Mouse (Mus musculus): Measurements from ENCODE around the gene Gmpr2. TPM values are rescaled to one million over a fixed set of nuclear protein-coding genes. Genes with fewer than 3 reads are reported as not detected.
A peak's percentile ranks its signal among the peaks of the same experiment; 100 is the strongest.

Gmpr2 gene
- total and polyA plus RNA-seq, 2 experiments = 9.9 to 13.1 TPM

DNA sequence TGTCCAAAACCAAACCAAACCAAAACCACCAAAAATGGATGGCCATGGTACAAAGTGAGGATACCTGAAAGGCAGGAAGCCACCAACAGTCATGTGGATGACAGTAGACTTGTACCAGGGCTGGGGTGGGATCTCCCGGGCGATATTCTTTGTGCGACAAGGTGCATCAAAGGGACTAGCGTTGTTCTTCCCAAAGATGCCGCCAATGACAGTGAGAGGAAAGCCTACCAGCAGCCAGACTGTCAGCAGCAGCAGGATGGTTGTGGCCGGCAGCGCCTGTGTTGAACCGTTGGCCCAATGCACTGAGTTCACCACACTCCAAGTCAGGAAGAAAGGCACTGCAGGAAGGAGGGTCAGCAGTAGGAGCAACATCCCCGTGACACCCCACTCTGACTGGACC is 33.9 kb upstream of the Gmpr2 start, which contains the start of gene Gm49378:
Gm49378 (minus strand) TSS at position 101 of the 400 bp plus-strand sequence.
- WGBS = 93% methylated on average over 9 of the region's 9 CpGs
- Histone ChIP-seq H3K79me2 (ENCODE audit: control insufficient read depth, insufficient read depth, low read length) (peaks cover 15% of the 10 kb centered on the region; the same call in 1 of the 2 replicates), H3K9ac (ENCODE audit: low read depth, low read length) (no peak within 1 kb of the TSS), H3K4me1 (ENCODE audit: control insufficient read depth, insufficient read depth, low read length) (peaks cover 9% of the 10 kb centered on the region), H3K27me3 (ENCODE audit: control insufficient read depth, insufficient read depth, low read length) (no peaks in the 10 kb centered on the region), H3K36me3 (ENCODE audit: control insufficient read depth, insufficient read depth, low read length) (peaks cover 14% of the 10 kb centered on the region), H3K4me3 (ENCODE audit: insufficient read depth, low read depth, low read length) (no peak within 1 kb of the TSS), H3K27ac (replicated peaks; ENCODE audit: insufficient read depth, low read depth, low read length) (no peak within 1 kb of the TSS)
- no peak for TF ChIP-seq CTCF (IDR thresholded peaks at IDR 0.05; ENCODE audit: low read depth, low read length)
- no peak for TF ChIP-seq POLR2A (IDR thresholded peaks at IDR 0.05; ENCODE audit: extremely low read depth, insufficient read depth, low read length)
- DNase-seq (ENCODE audit: extremely low read depth, low read depth, low spot score) = no peak

DNA sequence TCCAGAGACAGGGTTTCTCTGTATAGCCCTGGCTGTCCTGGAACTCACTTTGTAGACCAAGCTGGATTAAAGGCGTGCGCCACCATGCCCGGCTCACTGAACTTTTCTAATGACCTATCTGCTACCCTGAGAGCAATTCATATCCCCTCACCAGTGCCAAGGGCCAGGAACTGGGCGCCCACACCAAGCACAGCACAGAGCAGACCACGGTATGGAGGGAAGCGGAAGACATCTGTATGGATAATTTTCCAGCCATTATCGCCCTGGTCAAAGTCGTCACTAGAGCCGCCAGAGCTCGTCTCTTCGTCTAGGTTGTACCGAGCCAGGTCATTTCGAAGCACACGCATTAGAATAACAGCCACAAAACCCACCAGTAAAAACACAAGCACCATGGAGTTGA is 30.9 kb upstream of the Gmpr2 start:
- 96% methylated on average over 14 of the region's 14 CpGs for WGBS

DNA sequence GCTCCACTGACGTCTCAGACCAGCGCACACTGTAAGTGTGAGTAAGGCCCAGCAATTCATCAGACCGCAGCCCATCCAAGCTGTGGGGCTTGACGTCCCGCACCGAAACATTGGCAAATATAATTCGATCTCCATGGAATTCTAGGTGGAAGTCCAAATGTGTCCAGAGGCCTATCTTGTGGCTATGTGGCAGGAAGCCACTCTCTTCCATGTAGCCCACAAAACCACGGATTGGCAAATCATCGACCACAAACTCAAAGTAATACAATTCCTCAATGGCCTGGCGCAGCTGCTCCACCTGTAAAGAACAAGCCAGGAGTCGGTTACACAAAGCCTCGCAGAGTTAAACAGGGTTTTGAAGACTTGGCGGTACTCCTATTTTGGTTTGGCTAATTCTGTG is 30.4 kb upstream of the Gmpr2 start:
- Histone ChIP-seq H3K79me2 (ENCODE audit: control insufficient read depth, insufficient read depth, low read length) (peaks cover 18% of the 10 kb centered on the region; the same call in 1 of the 2 replicates), H3K36me3 (ENCODE audit: control insufficient read depth, insufficient read depth, low read length) (peaks cover 14% of the 10 kb centered on the region), H3K9ac (ENCODE audit: low read depth, low read length) (no peak overlapping the region), H3K27ac (replicated peaks; ENCODE audit: insufficient read depth, low read depth, low read length) (no peak overlapping the region), H3K4me3 (ENCODE audit: insufficient read depth, low read depth, low read length) (no peak overlapping the region), H3K4me1 (ENCODE audit: control insufficient read depth, insufficient read depth, low read length) (peaks cover 14% of the 10 kb centered on the region), H3K27me3 (ENCODE audit: control insufficient read depth, insufficient read depth, low read length) (no peaks in the 10 kb centered on the region)
- 96% methylated on average over 13 of the region's 13 CpGs for WGBS
- TF ChIP-seq POLR2A (IDR thresholded peaks at IDR 0.05; ENCODE audit: extremely low read depth, insufficient read depth, low read length) = no peak
- no peak for TF ChIP-seq CTCF (IDR thresholded peaks at IDR 0.05; ENCODE audit: low read depth, low read length)
- no peak for DNase-seq (ENCODE audit: extremely low read depth, low read depth, low spot score)

More for the DNA sequence above, 30.9 kb upstream of the Gmpr2 start:
- H3K36me3 ChIP-seq (ENCODE audit: control insufficient read depth, insufficient read depth, low read length) = peaks cover 14% of the 10 kb centered on the region
- no peak overlapping the region for H3K27ac ChIP-seq (replicated peaks; ENCODE audit: insufficient read depth, low read depth, low read length)
- H3K4me3 ChIP-seq (ENCODE audit: insufficient read depth, low read depth, low read length) = no peak overlapping the region
- peaks cover 14% of the 10 kb centered on the region for H3K4me1 ChIP-seq (ENCODE audit: control insufficient read depth, insufficient read depth, low read length)
- H3K9ac ChIP-seq (ENCODE audit: low read depth, low read length) = no peak overlapping the region
- TF ChIP-seq CTCF (IDR thresholded peaks at IDR 0.05; ENCODE audit: low read depth, low read length) (no peak), POLR2A (IDR thresholded peaks at IDR 0.05; ENCODE audit: extremely low read depth, insufficient read depth, low read length) (no peak)
- no peaks in the 10 kb centered on the region for H3K27me3 ChIP-seq (ENCODE audit: control insufficient read depth, insufficient read depth, low read length)
- no peak for DNase-seq (ENCODE audit: extremely low read depth, low read depth, low spot score)
- H3K79me2 ChIP-seq (ENCODE audit: control insufficient read depth, insufficient read depth, low read length) = peaks cover 18% of the 10 kb centered on the region; the same call in 1 of the 2 replicates

DNA sequence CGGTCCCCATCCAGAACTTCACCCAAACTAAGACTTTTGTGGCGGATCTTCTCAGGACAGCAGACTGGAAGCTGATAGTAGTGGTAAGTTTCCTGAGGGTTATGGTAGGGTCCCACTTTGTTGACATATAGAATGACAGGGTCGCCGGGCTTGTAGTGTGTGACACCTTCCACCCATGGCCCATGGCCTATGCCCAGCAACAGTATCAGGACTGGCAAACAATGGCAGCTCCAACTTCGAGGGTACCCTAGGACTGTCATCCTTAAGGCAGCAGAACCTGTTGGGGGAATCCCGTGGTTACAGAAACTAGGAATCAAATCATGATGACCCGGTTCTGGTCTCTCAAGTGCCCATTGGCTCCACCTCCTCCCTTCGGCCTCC is 29.1 kb upstream of the Gmpr2 start:
- Histone ChIP-seq H3K4me3 (ENCODE audit: insufficient read depth, low read depth, low read length) (peak overlapping the region; percentile 90), H3K79me2 (ENCODE audit: control insufficient read depth, insufficient read depth, low read length) (peaks cover 18% of the 10 kb centered on the region; the same call in 1 of the 2 replicates), H3K9ac (ENCODE audit: low read depth, low read length) (peak overlapping the region; percentile 93), H3K4me1 (ENCODE audit: control insufficient read depth, insufficient read depth, low read length) (peaks cover 14% of the 10 kb centered on the region), H3K27me3 (ENCODE audit: control insufficient read depth, insufficient read depth, low read length) (no peaks in the 10 kb centered on the region), H3K36me3 (ENCODE audit: control insufficient read depth, insufficient read depth, low read length) (peaks cover 11% of the 10 kb centered on the region), H3K27ac (replicated peaks; ENCODE audit: insufficient read depth, low read depth, low read length) (peak overlapping the region; percentile 96)
- no peak for DNase-seq (ENCODE audit: extremely low read depth, low read depth, low spot score)
- TF ChIP-seq CTCF (IDR thresholded peaks at IDR 0.05; ENCODE audit: low read depth, low read length) (no peak), POLR2A (IDR thresholded peaks at IDR 0.05; ENCODE audit: extremely low read depth, insufficient read depth, low read length) (no peak)
- 16% methylated on average over 8 of the region's 8 CpGs for WGBS

DNA sequence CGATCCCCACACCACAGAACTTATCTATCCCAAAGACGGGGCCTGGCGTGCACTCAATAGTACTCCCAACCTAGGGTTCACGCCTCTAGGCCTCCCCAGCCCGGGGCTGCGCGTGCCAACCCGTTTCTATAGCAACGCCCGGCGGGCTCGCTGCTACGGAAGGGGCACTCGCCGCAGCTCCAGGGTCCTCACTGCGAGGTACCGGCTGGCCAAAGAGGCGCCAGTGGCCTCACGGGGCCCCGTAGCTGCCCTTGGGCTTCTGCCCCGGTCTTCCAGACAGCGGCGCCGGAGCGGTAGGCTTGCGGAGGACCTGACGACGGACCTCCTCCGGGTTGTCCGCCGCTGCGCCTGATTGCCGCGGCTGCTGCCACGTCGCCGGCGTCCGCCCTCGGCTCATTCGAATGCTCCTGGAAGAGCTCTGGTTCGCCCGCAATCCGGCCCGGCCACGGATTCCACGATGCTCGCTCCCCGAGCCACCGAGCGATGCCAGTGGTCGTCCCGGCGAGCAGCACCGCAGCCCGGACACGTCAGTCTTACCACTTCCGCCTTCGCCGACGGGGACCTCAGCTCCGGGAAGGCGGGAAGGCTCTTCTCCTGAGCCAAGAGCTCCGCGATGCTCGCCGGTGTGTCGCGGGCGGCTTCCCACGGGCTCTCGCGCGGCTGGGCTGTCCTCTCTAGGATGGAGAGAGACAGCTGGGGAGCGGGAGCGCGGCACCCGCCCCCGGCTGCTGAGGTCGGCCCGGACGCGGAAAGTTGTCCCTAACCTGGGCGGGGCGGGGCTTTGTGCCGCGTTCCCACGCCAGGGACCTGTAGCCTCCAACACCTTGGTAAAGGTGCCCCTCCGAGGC is 28.5 kb upstream of the Gmpr2 start, which contains the start of gene Tm9sf1:
Tm9sf1 (minus strand) TSS at position 747 of the 848 bp plus-strand sequence.
- peaks cover 10% of the 10 kb centered on the region for H3K36me3 ChIP-seq (ENCODE audit: control insufficient read depth, insufficient read depth, low read length)

More for the DNA sequence above, 28.5 kb upstream of the Gmpr2 start, which contains the start of gene Tm9sf1:
- Histone ChIP-seq H3K4me3 (ENCODE audit: insufficient read depth, low read depth, low read length) (peak within 1 kb of the TSS; percentile 90), H3K27me3 (ENCODE audit: control insufficient read depth, insufficient read depth, low read length) (no peaks in the 10 kb centered on the region), H3K4me1 (ENCODE audit: control insufficient read depth, insufficient read depth, low read length) (peaks cover 14% of the 10 kb centered on the region), H3K9ac (ENCODE audit: low read depth, low read length) (peak within 1 kb of the TSS; percentile 93), H3K27ac (replicated peaks; ENCODE audit: insufficient read depth, low read depth, low read length) (peak within 1 kb of the TSS; percentile 96), H3K79me2 (ENCODE audit: control insufficient read depth, insufficient read depth, low read length) (peaks cover 18% of the 10 kb centered on the region; the same call in 1 of the 2 replicates)
- peak; percentile 72 for DNase-seq (ENCODE audit: extremely low read depth, low read depth, low spot score)
- peak; percentile 55; the same call in 1 of the 2 replicates for TF ChIP-seq POLR2A (IDR thresholded peaks at IDR 0.05; ENCODE audit: extremely low read depth, insufficient read depth, low read length)
- TF ChIP-seq CTCF (IDR thresholded peaks at IDR 0.05; ENCODE audit: low read depth, low read length) = no peak
- WGBS = under 1% methylated on average over 89 of the region's 89 CpGs

Measured in liver, adult 2 months (tissue).